Mouse (Mus musculus) hematopoietic stem cell, adult 5-6 weeks (primary cell): Measurements from ENCODE around the gene Kcnrg. TPM values are rescaled to one million over a fixed set of nuclear protein-coding genes. Genes with fewer than 3 reads are reported as not detected.

ENCODE experiments used
- ATAC-seq, 2 experiments: fragments of 125-278 bp in 1 of 2; replicated peaks in 1 of 2; 2 replicates each; pipeline ENCODE4 v1.8.0; 2016 to 2017; ENCODE audit warnings: inconsistent platforms in 2 of 2, mild to moderate bottlenecking in 2 of 2, moderate number of reproducible peaks in 2 of 2, low read depth in 1 of 2, moderate TSS enrichment in 1 of 2; ENCODE audit not compliant: low FRiP score in 2 of 2, poor library complexity in 2 of 2, severe bottlenecking in 2 of 2, insufficient read depth in 1 of 2, low TSS enrichment in 1 of 2
- total RNA-seq: library from RNA; stranded (forward); fragments of 172-1452, 232-1000 nt; gene quantifications from 2 replicates; pipeline ENCODE4 v1.2.3, GENCODE M21; 2017

Gene Kcnrg
- total RNA-seq, 1 experiment from 2014 or later = 2.6 TPM

DNA sequence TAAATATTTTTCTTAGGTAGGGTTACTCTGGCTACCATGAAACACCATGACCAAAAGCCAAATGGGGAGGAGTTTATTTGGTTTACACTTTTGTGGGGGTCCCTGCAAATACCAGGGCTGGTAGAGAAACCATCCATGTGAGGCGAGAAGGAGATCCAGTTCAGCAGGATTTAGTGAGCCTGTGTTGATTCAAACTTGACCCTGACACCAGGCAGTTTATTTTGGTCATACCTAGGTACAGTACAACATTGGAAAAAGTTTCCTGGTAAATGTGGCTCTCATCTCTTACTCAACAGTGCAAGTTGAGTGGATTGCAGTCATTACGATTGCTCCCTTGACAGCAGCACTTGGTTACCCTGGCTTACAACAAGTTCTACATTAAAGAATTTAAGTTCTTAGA, 6.1 kb downstream of the Kcnrg start:
- no peak for ATAC-seq

DNA sequence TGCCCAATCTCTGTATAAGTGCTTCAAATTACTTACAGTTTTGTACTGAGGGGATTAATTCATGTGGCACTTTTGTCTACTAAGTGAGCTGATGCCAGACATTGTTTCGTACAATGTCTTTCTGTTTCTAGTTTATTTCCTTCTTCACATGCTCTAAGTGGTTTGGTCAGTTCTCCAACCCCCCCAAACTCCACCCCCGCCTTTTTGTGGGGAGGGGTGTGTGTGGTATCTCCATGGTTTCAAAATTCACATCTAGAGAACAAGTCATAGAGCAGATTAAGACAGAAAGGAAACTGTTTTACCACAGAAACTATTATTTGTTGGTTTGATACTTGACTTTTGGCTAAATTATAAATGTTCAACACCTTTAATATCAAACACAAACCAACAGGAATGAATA, 13.1 kb downstream of the Kcnrg start:
- no peak for ATAC-seq

DNA sequence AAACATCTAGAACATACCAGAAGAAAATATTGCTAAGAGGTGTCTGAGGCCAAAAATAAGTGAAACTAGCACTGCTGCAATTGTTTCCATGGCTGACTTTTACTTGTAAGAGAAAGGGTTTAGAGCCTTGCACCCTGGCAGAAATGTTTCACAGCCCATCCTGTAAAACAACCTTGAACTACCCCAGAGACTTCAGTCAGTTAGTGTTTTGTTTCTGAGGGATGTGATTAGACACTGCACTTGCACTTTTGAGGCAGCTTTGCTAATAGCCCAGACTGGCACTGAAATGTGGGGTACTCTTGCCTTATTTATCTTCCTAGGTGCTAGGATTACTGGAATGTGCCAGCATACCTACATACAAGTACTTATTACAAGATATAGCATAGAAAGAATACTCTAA, 28.7 kb downstream of the Kcnrg start:
- ATAC-seq = no peak

GRCm38 (mm10) chr14:61642668-61643067, 35.4 kb downstream of the Kcnrg start:
- ATAC-seq = no peak

- no peak for ATAC-seq
These were observed 38.3 kb downstream of the Kcnrg start for GRCm38 (mm10) chr14:61645547-61645946.

- no peak for ATAC-seq
These were observed 40.1 kb downstream of the Kcnrg start for GRCm38 (mm10) chr14:61647182-61647880.

- peak; percentile 25 to 27 for ATAC-seq
These were observed 40.8 kb downstream of the Kcnrg start for GRCm38 (mm10) chr14:61647881-61648684.

GRCm38 (mm10) chr14:61648685-61649504, 41.6 kb downstream of the Kcnrg start:
- peak; percentile 89 for ATAC-seq

DNA sequence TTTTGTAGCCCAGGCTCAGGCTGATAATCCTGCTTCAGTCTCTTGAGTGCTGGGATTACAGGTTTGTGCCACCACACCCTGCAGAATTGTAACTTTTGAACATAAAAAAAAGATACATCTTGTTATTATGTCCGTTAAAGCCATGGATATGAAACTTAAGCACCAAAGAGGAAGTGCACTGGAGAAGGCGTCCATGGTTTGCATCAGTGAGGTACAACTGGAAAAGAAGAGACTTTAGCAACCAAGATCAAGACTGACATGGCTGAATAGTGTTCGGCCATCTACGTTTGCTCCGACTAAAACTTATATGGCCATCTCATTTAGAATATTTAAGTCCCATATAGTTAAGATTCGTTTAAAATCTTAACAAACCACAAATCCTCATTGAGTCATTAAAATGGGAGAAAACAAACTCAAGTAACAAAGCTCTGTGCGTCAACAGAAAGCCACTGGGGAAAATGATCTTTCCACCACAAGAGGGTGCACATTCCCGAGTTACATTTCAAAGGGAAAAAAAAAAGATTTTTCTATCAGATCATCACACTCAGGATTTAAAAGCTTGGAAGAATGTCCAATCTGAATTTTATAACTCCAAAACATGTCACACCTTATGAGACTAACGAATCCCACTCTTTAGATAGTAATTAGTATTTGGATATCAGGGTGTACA, 43.2 kb downstream of the Kcnrg start:
- no peak for ATAC-seq

- ATAC-seq = no peak
These were observed 49.2 kb downstream of the Kcnrg start for GRCm38 (mm10) chr14:61656469-61656868.

GRCm38 (mm10) chr14:61661496-61661895, 54.2 kb downstream of the Kcnrg start:
- ATAC-seq = no peak

DNA sequence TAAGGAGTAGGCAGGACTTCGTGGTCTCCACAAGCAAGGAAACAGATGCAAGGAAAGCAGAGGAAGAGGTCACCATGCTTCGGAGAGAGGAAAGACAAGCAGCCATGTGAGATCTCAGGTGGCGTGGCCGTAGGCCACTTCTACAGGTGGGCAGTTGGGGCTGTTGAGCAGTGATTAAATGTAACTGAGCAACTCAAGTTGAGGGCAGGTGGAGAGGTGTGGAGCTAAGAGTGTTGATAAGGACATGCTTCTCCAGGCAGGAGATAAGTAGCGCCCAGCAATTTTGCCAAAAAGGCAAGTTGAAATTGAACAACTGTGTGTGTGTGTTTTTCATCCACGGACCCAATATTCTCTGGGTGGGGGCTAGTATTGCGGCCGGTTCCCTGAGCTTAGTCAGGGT, 55.0 kb downstream of the Kcnrg start:
- no peak for ATAC-seq

Other genes starting within 250 kb of the Kcnrg start
- gene Ebpl, start 247.0 kb upstream of the Kcnrg start, total RNA-seq = 3.8 and 6.6 TPM in 2 replicates
- 64.2 and 69.5 TPM in 2 replicates for gene Kpna3, start 167.6 kb upstream of the Kcnrg start, total RNA-seq
- 17.9 and 25.3 TPM in 2 replicates for gene Spryd7, start 50.6 kb upstream of the Kcnrg start, total RNA-seq
- 36.3 and 42.7 TPM in 2 replicates for gene Trim13, start 9.2 kb upstream of the Kcnrg start, total RNA-seq